Mouse (Mus musculus) cerebellum, adult 9-10 months (tissue): Measurements from ENCODE around the gene Zdhhc19.

ENCODE experiments used
- DNase-seq: peaks from one replicate; pipeline ENCODE4 v3.0.0; 2022

Gene Zdhhc19

DNA sequence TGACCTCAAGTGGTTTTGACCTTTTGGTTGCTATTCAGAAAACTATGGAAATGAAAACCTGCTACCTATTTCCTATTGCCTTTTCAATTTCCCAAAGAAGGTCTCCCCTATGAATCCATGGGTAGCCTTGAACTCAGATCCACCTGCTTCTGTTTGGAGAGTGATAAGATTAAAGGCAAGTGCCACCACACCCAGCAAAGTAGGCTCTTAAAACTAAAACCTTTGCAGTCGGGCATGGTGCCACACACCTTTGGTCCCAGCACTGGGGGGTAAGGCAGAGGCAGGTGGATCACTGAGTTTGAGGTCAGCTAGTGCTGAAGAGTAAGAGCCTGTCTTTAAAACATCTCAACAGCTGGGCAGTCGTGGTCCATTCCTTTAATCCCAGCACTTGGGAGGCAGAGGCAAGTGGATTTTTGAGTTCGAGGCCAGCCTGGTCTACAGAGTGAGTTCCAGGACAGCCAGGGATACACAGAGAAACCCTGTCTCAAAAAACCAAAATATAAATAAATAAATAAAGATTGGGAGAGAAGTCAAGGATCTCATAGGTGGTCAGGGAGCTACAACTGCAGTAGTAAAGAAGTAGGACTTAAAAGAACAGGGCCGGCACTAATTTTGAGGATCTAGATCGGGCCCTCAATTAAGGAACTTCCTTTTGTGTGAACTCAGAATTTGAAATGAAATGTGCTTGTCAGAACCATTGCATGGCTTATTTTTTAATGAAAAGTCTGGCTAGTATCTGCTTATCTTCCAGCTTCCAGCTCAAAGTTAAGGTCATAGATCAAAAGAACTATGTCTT lies 114.6 kb downstream of the Zdhhc19 start:
- DNase-seq: peak; percentile 23
